In genomic region chr1:85578372-85579010, GRCm38 (mm10) we compare ENCODE assay signal across 11 mouse cellular contexts. TPM values are rescaled to one million over a fixed set of nuclear protein-coding genes. Genes with fewer than 3 reads are reported as not detected.
"Had no signal": no experiment of that assay in that cellular context is flagged by ENCODE, and none has a peak within 500 bp of the region (broad histone marks: within the 10 kb centered on the region; RNA-seq: fewer than 3 reads in every experiment).

No protein-coding gene starts in this region.

RNA-seq across cellular contexts. Expression of gene G530012D18Rik, which starts 3.0 kb away (rescaled TPM):
- polyA plus RNA-seq: neural tube, embryonic 13.5 days; neural tube, embryonic 14.5 days; neural tube, embryonic 15.5 days; small intestine, adult 2 months; spleen, adult 2 months; stomach, embryonic 14.5 days; stomach, embryonic 15.5 days; stomach, embryonic 16.5 days; testis, adult 2 months; thymus, adult 2 months; thymus, postnatal 0 days had no signal
